Mouse (Mus musculus) T-helper 2 cell (primary cell): ENCODE results near the gene Crb3.
"Not testable (repeated sequence)": the region's sequence is repeated elsewhere in the genome, so short reads cannot be mapped to it uniquely, and the experiment has no call there.

Experiments used
- in situ Hi-C: fragments of 300-600 bp; cut with MboI, MseI; formaldehyde crosslinking; loops from one replicate; pipeline ENCODE4 v1.15.1; 2025; ENCODE audit warnings: high pct_unique_total_duplicates

Crb3 gene

GRCm38 (mm10) chr17:57058891-57059485 lies at the start of gene Crb3:
Crb3 (plus strand) TSS chr17:57059105.
- in situ Hi-C loops: no loop called here

GRCm38 (mm10) chr17:57010911-57011235 lies 48.0 kb upstream of the Crb3 start:
- in situ Hi-C loops: no loop called here

GRCm38 (mm10) chr17:57011236-57012141 lies 47.4 kb upstream of the Crb3 start, which contains the start of the genes Gtf2f1 and Gm17949:
Gtf2f1 (minus strand) TSS chr17:57011288.
Gm17949 (plus strand) TSS chr17:57011469.
- in situ Hi-C loops: no loop called here

GRCm38 (mm10) chr17:57012245-57012795 lies 46.6 kb upstream of the Crb3 start:
- in situ Hi-C loops: no loop called here

GRCm38 (mm10) chr17:57019693-57020092 lies 39.2 kb upstream of the Crb3 start:
- in situ Hi-C loops: no loop called here

GRCm38 (mm10) chr17:57020960-57021359 lies 37.9 kb upstream of the Crb3 start:
- in situ Hi-C loops: no loop called here

- in situ Hi-C loops: no loop called here
Observed at GRCm38 (mm10) chr17:57027471-57027870, 31.4 kb upstream of the Crb3 start.

GRCm38 (mm10) chr17:57029691-57030090 lies 29.2 kb upstream of the Crb3 start:
- in situ Hi-C loops: loop anchor here (5.0 kb wide), 1 partner anchor 32 kb away; the partner anchor contains the start of gene Alkbh7

- in situ Hi-C loops: loop anchor here (5.0 kb wide), 1 partner anchor 34 kb away; the partner anchor contains the start of gene Alkbh7
Observed at GRCm38 (mm10) chr17:57030931-57031660, 27.8 kb upstream of the Crb3 start, which contains the start of gene Khsrp. Khsrp (minus strand) TSS chr17:57031522.

GRCm38 (mm10) chr17:57031661-57032420 lies 27.1 kb upstream of the Crb3 start:
- in situ Hi-C loops: loop anchor here (5.0 kb wide), 1 partner anchor 35 kb away; the partner anchor contains the start of gene Alkbh7

GRCm38 (mm10) chr17:57032854-57033253 lies 26.1 kb upstream of the Crb3 start:
- in situ Hi-C loops: loop anchor here (5.0 kb wide), 1 partner anchor 36 kb away; the partner anchor contains the start of gene Alkbh7

GRCm38 (mm10) chr17:57038978-57039377 lies 19.9 kb upstream of the Crb3 start:
- in situ Hi-C loops: no loop called here

- in situ Hi-C loops: no loop called here
Observed at GRCm38 (mm10) chr17:57041554-57041953, 17.4 kb upstream of the Crb3 start, which contains the start of gene Slc25a41. Slc25a41 (minus strand) TSS chr17:57041654.

- in situ Hi-C loops: no loop called here
Observed at GRCm38 (mm10) chr17:57047406-57047805, 11.5 kb upstream of the Crb3 start.

- in situ Hi-C loops: no loop called here
Observed at GRCm38 (mm10) chr17:57048816-57049215, 10.1 kb upstream of the Crb3 start.

- in situ Hi-C loops: not testable (repeated sequence)
Observed at GRCm38 (mm10) chr17:57051679-57052078, 7.2 kb upstream of the Crb3 start.

GRCm38 (mm10) chr17:57056246-57056645 lies 2.7 kb upstream of the Crb3 start:
- in situ Hi-C loops: no loop called here

- in situ Hi-C loops: no loop called here
Observed at GRCm38 (mm10) chr17:57059486-57059977, 627 bp downstream of the Crb3 start, which contains the start of gene Slc25a23. Slc25a23 (minus strand) TSS chr17:57059863.

GRCm38 (mm10) chr17:57060231-57060801 lies 1.4 kb downstream of the Crb3 start:
- in situ Hi-C loops: no loop called here

- in situ Hi-C loops: no loop called here
Observed at GRCm38 (mm10) chr17:57061069-57061468, 2.2 kb downstream of the Crb3 start.
